Mouse (Mus musculus): Measurements from ENCODE around the gene Olfr1381.
"Not testable (repeated sequence)": the region's sequence is repeated elsewhere in the genome, so short reads cannot be mapped to it uniquely, and the experiment has no call there.

Gene Olfr1381

DNA sequence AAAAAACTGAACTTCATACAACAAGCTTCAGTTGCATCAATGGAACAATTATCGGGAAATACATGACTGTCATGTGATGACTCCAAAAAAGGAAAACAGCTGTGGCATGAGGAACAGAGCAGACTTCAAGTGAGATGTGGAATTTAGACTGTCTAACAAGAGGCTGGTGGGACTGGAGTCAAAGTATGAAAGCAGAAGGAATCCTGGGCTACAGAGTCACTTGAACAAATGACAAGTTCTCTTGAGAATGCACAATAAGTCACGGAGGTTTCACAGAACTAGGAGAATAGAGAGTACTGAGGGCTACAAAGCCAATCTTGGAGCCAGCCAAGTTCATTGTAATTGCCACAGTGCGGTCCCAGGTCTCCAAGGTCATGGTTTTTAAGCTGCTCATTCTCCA lies at the start of gene Olfr1381:
Gene Olfr1381, plus strand, starts transcription at position 301 of the 400 bp plus-strand sequence.
- not testable (repeated sequence) for DNase-seq (ENCODE audit: low read depth, low spot score)

DNA sequence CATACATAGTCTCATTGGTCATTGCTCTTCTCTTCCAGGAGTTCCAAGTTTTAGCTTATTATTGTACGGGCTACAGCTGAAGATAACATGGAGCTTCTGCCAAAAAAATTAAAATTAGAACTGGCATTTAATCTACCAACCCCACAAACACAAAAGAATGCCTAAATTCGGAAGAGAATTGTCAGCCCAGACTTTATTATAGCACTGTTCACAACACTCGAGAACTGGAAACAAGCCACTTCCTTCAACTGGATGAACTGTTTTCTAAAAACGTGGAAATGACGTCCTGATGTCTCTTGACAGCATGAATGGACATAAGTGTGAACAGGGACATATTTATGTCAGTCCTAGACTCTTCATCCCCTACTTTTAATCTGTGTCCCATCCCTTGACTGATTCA lies 25.2 kb upstream of the Olfr1381 start:
- no peak for DNase-seq (ENCODE audit: low read depth, low spot score)

DNA sequence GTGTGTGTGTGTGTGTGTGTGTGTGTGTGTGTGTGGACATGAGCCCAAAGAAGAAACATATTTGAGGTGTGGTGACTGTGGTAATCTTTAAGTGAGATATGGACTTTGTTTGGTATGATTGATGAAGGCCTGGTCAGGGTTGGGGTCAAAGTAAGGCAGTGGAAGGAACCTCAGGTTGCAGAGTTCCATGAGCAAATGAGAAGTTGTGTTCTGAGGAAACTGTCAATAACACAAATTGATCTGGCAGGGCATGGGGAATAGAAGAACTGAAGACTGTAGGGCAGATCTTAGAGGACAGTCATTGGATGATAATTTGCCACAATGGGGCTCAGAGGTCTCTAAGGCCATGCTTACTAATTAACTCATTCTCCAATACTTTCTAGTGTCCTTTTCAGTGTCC lies 23.9 kb upstream of the Olfr1381 start, which contains the start of gene Olfr1383:
Gene Olfr1383, plus strand, starts transcription at position 301 of the 400 bp plus-strand sequence.
- no peak for DNase-seq (ENCODE audit: low read depth, low spot score)

DNA sequence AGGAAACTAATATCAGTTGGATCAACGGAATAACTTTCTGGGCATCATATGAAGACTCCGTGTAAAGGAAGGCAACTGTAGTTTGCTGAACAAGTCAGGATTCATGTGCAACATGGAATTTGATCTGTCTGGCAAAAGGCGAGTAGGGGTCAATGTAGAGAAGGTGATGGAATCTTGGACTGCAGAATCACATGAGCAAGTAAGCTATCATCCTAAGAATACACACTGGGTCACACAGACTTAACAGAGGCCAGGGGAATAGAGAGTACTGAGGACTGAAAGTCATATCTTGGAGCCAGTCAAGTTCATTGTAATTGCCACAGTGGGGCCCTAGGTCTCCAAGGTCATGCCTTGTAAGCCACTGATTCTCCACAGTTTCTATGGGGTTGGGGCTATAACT lies 15.3 kb upstream of the Olfr1381 start, which contains the start of gene Olfr1382:
Gene Olfr1382, plus strand, starts transcription at position 301 of the 400 bp plus-strand sequence.
- no peak for DNase-seq (ENCODE audit: low read depth, low spot score)

DNA sequence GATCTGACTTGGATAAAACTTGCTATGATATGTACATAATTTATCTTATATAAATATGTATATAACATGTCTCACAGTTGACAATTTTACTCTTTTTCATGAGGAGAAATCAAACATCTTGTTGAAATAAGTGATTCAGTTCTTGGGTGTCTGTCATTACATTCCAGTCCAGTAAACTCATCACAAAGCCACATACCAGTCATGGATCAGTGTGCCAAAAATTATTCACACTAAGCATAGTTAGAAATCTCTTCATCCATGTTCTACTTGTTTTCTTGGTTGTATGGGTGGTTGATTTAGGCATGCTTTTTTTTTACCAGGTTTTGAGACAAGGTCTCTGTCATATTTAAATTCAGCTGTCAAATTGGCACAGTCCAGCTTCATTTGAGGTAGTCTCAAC lies 10.5 kb upstream of the Olfr1381 start:
- DNase-seq (ENCODE audit: low read depth, low spot score), result no peak

DNA sequence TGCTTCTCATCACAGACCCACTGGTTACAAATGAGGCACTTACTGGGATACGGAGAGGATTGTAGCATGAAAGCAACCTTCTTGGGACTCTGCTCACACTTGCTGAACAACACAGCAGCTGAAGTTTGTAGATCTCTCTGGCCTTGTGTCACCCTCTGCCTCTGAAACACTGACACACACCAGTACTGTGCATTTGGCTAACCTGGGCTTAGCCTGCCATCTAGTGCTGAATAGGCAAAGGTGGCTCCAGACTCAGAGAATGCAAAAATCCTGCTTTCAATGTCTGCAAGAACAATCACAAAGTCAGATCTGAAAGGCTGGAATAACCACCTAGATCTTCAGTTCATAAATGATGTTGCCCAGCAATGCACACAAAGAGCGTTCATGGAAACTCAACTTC lies 6.6 kb upstream of the Olfr1381 start:
- not testable (repeated sequence) for DNase-seq (ENCODE audit: low read depth, low spot score)

DNA sequence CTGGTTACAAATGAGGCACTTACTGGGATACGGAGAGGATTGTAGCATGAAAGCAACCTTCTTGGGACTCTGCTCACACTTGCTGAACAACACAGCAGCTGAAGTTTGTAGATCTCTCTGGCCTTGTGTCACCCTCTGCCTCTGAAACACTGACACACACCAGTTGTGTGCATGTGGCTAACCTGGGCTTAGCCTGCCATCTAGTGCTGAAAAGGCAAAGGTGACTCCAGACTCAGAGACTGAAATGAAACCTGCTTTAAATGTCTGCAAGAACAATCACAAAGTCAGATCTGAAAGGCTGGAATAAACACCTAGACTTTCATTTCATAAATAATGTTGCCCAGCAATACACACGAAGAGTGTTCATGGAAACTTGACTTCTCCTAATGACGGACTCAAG lies 10.8 kb downstream of the Olfr1381 start:
- not testable (repeated sequence) for DNase-seq (ENCODE audit: low read depth, low spot score)

DNA sequence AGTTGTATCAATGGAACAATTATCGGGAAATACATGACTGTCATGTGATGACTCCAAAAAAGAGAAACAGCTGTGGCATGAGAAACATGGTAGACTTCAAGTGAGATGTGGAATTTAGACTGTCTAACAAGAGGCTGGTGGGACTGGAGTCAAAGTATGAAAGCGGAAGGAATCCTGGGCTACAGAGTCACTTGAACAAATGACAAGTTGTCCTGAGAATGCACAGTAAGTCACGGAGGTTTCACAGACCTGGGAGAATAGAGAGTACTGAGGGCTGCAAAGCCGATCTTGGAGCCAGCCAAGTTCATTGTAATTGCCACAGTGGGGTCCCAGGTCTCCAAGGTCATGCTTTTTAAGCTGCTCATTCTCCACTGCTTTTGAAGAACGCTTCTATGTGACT lies 13.3 kb downstream of the Olfr1381 start, which contains the start of gene Olfr1380:
Gene Olfr1380, plus strand, starts transcription at position 301 of the 400 bp plus-strand sequence.
- not testable (repeated sequence) for DNase-seq (ENCODE audit: low read depth, low spot score)

DNA sequence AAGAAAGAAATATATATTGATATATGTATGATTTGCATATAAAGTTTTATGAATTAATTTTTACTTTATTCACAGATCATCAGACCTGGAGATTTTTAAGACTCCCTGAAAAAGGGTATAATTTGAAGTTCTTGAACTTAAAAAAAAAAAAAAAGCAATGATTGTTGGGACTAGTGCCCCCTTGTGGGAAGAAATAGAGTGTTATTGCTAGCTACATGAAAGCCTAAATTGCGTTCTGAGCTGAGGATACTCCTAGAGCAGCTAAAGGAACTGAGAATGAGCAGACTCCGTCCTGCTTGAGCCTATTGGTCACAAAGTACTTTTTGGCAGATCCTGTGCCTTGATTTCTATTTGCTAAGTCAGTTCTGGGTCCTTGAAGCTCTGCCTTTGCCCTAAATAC lies 31.8 kb downstream of the Olfr1381 start:
- DNase-seq (ENCODE audit: low read depth, low spot score), result not testable (repeated sequence)

DNA sequence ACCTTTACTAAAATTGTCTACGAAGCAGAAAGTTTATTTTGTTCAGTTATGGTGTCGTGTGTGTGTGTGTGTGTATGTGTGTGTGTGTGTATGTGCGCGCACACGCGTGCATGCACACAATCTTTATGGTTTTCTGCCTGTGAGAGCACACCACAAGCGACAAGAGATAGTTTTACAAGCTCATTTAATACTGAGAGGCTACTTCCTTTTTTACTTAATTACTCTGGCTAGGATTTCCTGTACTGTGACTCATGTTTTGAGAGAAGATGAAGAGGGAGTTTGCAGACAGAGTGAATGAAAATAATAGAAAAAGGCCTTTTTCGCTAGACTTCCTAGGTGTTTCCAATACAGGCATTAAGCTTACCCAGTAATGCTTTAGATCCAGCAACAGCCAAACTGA lies 37.2 kb downstream of the Olfr1381 start:
- not testable (repeated sequence) for DNase-seq (ENCODE audit: low read depth, low spot score)

DNA sequence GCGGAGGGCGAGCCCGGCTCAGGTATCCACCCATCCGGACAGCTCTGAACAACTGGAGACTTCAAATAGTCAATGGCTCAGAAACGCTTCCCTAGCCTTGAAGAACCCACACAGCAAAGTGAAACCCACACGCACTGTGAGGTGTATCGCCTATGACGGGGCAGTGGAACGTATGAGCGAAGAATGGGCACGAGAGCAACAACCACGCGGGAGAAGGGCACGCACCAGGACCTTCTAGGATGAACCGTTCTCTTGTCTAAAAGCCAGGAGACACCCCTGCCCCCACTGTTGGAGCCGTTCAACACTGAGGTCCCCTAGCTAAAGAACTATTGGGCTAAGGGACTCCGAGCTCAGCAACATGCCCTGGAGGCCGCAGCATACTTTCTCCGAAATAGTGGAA lies 47.0 kb downstream of the Olfr1381 start:
- no peak for DNase-seq (ENCODE audit: low read depth, low spot score)

DNA sequence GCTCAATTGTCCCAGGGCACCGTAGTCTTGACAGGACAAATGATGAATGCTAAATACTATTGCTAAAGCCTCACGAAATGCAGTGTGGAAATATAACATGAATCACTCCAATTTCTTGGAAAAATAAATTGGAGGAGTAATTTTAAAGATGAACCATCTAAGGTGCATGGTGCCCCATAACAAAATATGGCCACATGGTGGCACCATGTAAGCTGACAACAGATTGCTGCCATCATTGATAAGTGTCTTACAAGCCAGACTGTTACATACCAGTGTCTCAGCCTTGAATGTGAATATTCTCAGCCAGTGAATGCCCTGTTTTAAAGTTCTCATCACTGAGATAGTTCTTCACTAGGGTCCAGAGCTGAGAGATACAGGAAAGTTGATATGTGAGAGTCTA lies 53.9 kb downstream of the Olfr1381 start:
- not testable (repeated sequence) for DNase-seq (ENCODE audit: low read depth, low spot score)

Measured in brain, embryonic 18.5 days (tissue).